Mouse (Mus musculus) E14TG2a.4 (cell line): ENCODE results near the gene Pecam1.

Experiments
- CTCF ChIP-seq: conservative IDR thresholded peaks from 2 replicates; pipeline ENCODE4 v1.5.1; 2014; ENCODE audit warnings: low read length
- NANOG ChIP-seq: IDR thresholded peaks from 2 replicates; pipeline ENCODE4 v1.6.1; 2014; ENCODE audit warnings: borderline replicate concordance, low read length, mixed read lengths

- TF ChIP-seq CTCF (no peak), NANOG (no peak)
These were observed 72.4 kb downstream of the Pecam1 start for GRCm38 (mm10) chr11:106677910-106678591.
